Mouse (Mus musculus) left cerebral cortex, postnatal 14 days (tissue): ENCODE results near the gene Gm4846. TPM values are rescaled to one million over a fixed set of nuclear protein-coding genes. Genes with fewer than 3 reads are reported as not detected.
"Not testable (repeated sequence)": the region's sequence is repeated elsewhere in the genome, so short reads cannot be mapped to it uniquely, and the experiment has no call there.

Source experiments
- DNase-seq, 2 experiments: peaks; one replicate each; pipeline ENCODE4 v3.0.0; 2021 to 2022; ENCODE audit warnings: low spot score in 2 of 2, mixed read lengths in 1 of 2
- intact Hi-C: fragments of 180-260 bp; cut with DNase I; formaldehyde crosslinking; loops from one replicate; pipeline ENCODE4 v1.15.1; 2025
- long read RNA-seq, 2 experiments: library from polyadenylated mRNA; stranded (forward); transcript quantifications; one replicate each; pipeline ENCODE4 v2.0.0; 2021
- total RNA-seq, 2 experiments: library from RNA; stranded (reverse); gene quantifications; 2 replicates each; pipeline ENCODE4 v1.2.3; 2021

Gm4846 gene
- total RNA-seq: not detected
- long read RNA-seq, experiment 1: 0 reads
- long read RNA-seq, experiment 2: 0 reads

DNA sequence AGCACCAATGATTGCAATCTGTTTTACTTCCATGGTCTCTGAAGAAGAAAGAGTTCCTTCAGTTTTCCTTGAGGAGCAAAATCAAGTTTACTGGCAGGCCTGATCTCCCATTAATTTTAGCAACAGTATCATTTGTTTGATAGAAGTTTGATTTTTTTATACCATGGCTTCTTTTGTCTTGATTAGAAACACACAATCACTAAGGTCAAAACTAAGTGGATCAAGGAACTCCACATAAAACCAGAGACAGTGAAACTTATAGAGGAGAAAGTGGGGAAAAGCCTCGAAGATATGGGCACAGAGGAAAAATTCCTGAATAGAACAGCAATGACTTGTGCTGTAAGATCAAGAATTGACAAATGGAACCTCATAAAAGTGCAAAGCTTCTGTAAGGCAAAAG lies at the start of gene Gm4846:
Gene Gm4846 (minus strand): TSS at position 101 of the 400 bp plus-strand sequence.
- intact Hi-C loops, DNase-seq: not testable (repeated sequence)

DNA sequence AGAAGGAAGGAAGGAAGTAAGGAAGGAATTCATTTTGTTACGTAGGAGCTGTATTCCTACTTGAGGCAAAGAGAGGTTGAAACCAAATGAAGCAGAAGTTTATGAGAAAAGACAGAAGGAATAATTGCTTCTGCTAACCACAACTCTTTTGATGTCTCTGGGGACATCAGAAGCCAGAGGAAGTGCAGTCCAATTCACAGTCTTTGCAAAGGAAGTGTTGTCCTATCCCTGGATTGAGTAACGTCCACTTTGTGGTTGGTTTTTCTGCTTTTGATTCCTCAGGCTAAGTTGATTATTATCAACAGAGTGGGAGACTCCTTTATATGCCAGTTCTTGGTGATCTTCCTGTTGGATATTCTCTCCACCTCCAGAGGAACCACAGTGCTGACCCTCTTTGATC lies 34.1 kb upstream of the Gm4846 start:
- intact Hi-C loops, DNase-seq: not testable (repeated sequence)

DNA sequence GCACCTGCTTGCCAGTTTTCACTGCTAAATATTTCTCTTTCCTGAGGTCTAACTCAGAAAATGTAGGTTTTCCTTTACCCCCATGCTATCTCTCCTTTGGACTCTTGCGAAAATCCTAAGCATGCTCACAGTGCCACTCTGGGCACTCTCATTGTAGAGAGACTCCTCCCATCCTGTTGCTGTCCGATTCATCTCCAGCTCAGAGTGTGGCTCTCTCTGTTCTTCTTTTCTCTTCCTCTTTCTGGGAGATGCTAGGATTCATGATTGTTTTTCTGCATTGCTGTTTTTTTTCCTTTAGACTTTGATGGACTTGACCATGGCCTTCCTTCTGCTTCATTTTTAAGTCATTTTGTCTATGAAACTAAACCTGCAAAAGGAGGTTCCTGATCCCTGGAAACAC lies 27.3 kb upstream of the Gm4846 start:
- DNase-seq, intact Hi-C loops: not testable (repeated sequence)

DNA sequence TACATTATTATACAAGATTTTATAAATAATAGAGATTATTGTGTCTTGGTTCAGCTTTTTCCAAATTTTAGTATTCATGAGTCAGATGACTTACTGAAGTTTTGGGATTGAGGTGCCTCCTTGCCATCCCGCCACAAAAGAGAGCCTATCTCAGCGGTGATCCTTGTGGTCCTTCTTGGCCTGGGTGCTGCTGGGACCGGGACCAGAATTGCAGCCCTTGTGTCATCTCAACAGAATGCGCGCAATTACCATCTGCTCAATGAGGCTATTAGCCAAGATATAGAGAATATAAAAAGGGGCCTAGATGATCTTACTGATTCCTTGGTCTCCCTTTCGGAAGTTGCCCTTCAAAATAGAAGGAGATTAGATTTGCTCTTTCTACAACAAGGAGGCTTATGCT lies 22.2 kb upstream of the Gm4846 start:
- intact Hi-C loops, DNase-seq: not testable (repeated sequence)

DNA sequence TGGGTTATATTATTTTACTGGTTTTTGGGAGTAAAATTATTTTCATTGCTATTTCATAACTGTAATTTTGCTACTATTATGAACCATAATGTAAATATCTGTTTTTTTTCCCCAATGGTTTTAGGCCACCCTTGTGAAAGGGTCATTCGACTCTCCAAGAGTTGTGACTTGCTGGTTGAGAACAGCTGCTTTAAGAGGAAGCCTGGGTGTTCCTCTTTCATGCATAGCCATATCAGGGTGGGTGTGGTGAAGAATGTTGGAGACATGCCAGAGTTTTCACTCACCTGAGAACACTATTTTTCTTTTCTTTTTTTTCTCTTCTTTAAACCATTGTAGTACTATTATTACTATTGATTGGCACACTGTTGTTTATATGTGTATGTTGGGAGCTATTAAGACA lies 19.2 kb upstream of the Gm4846 start:
- intact Hi-C loops: no loop called here
- DNase-seq: no peak

DNA sequence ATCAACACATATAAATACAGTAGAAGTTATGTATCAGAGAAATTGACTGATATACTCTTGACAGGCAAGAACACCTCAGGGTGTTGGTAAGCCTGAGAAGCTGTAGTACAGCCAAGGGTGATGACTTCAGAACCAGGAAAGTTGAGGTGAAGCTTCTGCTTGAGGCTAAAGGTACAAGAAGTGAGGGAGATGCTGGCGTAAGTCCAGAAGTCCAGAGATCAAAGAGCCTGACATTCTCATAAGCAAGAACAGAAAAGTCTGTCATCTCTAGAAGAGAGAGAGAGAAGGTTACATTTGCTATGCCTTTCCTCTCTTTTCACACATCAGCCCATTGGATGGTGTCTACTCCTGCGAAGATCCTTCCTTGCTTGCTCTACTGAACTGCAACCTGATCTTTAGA lies 6.8 kb upstream of the Gm4846 start:
- DNase-seq, intact Hi-C loops: not testable (repeated sequence)

DNA sequence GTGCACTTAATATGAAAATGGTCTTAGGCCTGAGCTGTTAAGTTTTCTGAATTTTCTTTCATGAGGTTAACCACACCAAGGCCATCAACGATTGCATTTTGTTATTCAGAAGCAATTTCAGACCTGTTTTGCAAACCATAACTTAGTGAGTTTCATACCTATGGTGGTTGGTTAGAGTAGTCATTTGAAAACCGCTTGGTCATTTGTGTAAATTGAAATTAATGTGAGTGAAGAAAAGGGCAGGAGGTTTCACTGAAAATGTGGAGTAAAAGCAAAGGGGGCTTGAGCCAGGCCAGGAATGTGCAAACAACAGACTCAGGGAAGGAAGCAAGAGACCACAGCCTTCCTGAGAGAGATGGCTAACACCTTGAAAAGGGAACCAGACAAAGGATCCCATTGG lies 17.9 kb downstream of the Gm4846 start:
- DNase-seq: no peak
- intact Hi-C loops: no loop called here

DNA sequence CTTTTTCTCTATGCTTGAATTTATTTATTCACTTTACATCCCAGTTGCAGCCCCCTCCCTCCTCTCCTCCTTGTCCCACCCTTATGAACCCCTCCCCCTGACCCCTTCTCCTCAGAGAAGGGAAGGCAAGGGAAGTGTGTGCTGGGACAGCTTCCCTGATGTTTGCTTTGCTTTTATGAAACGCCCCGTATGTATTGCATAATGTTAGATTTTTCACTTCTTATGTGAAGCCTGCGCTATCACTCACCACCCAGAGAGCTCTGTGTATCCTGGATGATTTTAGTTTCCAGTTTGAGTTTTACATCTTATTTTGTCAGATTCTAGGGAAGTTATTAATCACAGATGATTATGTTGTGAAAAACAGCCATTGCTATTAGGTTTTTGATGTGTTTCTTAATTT lies 30.2 kb downstream of the Gm4846 start:
- no peak for DNase-seq
- intact Hi-C loops: no loop called here

DNA sequence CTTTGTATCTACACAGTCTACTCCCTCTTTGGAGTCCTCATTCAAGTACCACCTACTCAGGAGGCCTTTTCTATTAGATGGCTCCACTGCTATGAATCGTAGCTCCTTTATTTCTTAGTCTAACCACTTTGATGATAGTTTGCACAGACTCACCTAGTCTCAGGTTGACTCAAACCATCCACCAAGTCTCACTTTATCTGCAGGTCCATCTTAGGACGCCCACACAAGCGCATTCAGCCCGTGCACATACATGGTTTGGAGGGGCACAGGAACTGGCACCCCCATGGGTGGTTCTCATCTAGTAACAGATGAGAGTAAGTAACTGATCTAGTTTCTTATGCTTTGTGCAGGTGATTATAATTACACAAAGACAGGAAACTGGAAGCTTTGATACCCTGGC lies 34.8 kb downstream of the Gm4846 start:
- no peak for DNase-seq
- intact Hi-C loops: no loop called here

DNA sequence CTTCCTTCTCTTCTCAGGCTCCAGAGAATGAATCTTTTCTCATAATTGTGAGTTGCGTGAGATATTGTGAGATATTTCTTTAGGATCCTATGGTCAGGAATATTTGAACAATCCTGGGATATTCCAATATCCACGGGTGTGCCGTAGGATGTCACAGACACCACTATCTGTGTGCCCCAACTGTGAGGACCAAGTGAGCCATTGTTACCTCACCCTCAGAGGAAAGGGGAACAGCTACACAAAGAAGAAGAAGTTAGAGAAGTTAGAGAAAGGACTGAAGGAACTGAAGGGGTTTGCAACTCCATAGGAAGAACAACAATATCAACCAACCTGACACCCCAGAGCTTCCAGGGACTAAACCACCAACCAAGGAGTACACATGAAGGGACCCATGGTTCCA lies 55.4 kb downstream of the Gm4846 start:
- intact Hi-C loops: no loop called here
- no peak for DNase-seq

DNA sequence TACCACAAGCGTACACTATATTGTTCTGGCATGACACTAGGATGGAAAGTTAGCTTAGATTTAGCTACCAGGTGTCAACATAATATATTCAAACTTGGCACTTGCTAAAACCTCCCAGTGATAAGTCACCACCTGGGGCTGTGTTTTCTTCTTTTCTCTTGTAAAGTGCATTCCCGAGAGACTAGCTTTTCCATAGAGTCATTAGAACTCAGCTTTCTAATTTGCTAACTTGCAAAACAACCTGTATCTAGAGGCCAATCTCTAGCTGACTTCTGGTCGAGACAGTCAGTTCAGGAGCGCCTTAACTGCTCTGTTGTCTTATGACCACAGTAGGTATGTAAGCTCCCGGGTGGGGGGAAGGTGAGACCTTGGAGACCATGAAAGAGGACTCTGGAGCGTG lies 58.0 kb downstream of the Gm4846 start:
- intact Hi-C loops: no loop called here
- DNase-seq: no peak

Other genes with a start within 250 kb of the Gm4846 start
- 100 to 1,000 TPM; 146 to 166 TPM for gene Ildr2, start 243.4 kb downstream of the Gm4846 start, total RNA-seq
- gene Tada1, start 118.5 kb downstream of the Gm4846 start, total RNA-seq: 10 to 100 TPM; 26.7 to 31.1 TPM
- 10 to 100 TPM; 31.5 to 31.9 TPM for gene Pogk, start 87.7 kb downstream of the Gm4846 start, total RNA-seq
- gene Gm4847, start 150.1 kb upstream of the Gm4846 start, total RNA-seq: under 1 TPM in 1 of 2 experiments, not detected in 1; 0.11 TPM
- gene Fmo9, start 184.3 kb upstream of the Gm4846 start, total RNA-seq: not detected